Mouse (Mus musculus) T-helper 2 cell (primary cell): Measurements from ENCODE around the gene Olfr287.

ENCODE experiments used
- in situ Hi-C: fragments of 300-600 bp; cut with MboI, MseI; formaldehyde crosslinking; loops from one replicate; pipeline ENCODE4 v1.15.1; 2025; ENCODE audit warnings: high pct_unique_total_duplicates

Gene Olfr287

GRCm38 (mm10) chr15:98220877-98221276 is at the start of gene Olfr287, which contains the start of gene Gm44579:
Olfr287 (minus strand) TSS chr15:98221056.
Gm44579 (minus strand) TSS chr15:98220977.
- in situ Hi-C loops: no loop called here

GRCm38 (mm10) chr15:98257776-98258175 is 36.9 kb upstream of the Olfr287 start:
- in situ Hi-C loops: no loop called here

GRCm38 (mm10) chr15:98257193-98257592 is 36.3 kb upstream of the Olfr287 start, which contains the start of gene H1fnt:
H1fnt (minus strand) TSS chr15:98257293.
- in situ Hi-C loops: no loop called here

GRCm38 (mm10) chr15:98256271-98256670 is 35.4 kb upstream of the Olfr287 start:
- in situ Hi-C loops: no loop called here

- in situ Hi-C loops: no loop called here
Measured at GRCm38 (mm10) chr15:98235442-98235841, 14.6 kb upstream of the Olfr287 start.

- in situ Hi-C loops: no loop called here
Measured at GRCm38 (mm10) chr15:98234350-98234749, 13.5 kb upstream of the Olfr287 start, which contains the start of gene Olfr286. Olfr286 (minus strand) TSS chr15:98234450.

GRCm38 (mm10) chr15:98226096-98226495 is 5.2 kb upstream of the Olfr287 start:
- in situ Hi-C loops: no loop called here

- in situ Hi-C loops: no loop called here
Measured at GRCm38 (mm10) chr15:98225610-98226009, 4.8 kb upstream of the Olfr287 start.

- in situ Hi-C loops: no loop called here
Measured at GRCm38 (mm10) chr15:98222377-98222776, 1.5 kb upstream of the Olfr287 start.

- in situ Hi-C loops: loop anchor here (10.0 kb wide), 1 partner anchor 1541 kb away; no protein-coding TSS in a partner anchor
Measured at GRCm38 (mm10) chr15:98214130-98214529, 6.7 kb downstream of the Olfr287 start.

- in situ Hi-C loops: loop anchor here (10.0 kb wide), 1 partner anchor 1541 kb away; no protein-coding TSS in a partner anchor
Measured at GRCm38 (mm10) chr15:98213336-98213870, 7.5 kb downstream of the Olfr287 start.

- in situ Hi-C loops: loop anchor here (10.0 kb wide), 1 partner anchor 1545 kb away; no protein-coding TSS in a partner anchor
Measured at GRCm38 (mm10) chr15:98209676-98210075, 11.2 kb downstream of the Olfr287 start.

GRCm38 (mm10) chr15:98195442-98195841 is 25.4 kb downstream of the Olfr287 start, which contains the start of gene Olfr288:
Olfr288 (minus strand) TSS chr15:98195542.
- in situ Hi-C loops: no loop called here

GRCm38 (mm10) chr15:98184456-98184855 is 36.4 kb downstream of the Olfr287 start:
- in situ Hi-C loops: no loop called here

- in situ Hi-C loops: no loop called here
Measured at GRCm38 (mm10) chr15:98181856-98182570, 38.8 kb downstream of the Olfr287 start.

- in situ Hi-C loops: no loop called here
Measured at GRCm38 (mm10) chr15:98181132-98181711, 39.6 kb downstream of the Olfr287 start.

- in situ Hi-C loops: no loop called here
Measured at GRCm38 (mm10) chr15:98180567-98181131, 40.2 kb downstream of the Olfr287 start.

- in situ Hi-C loops: loop anchor here (10.0 kb wide), 1 partner anchor 437 kb away; the partner anchor contains the start of gene Adcy6
Measured at GRCm38 (mm10) chr15:98177320-98177719, 43.5 kb downstream of the Olfr287 start.

- in situ Hi-C loops: loop anchor here (10.0 kb wide), 1 partner anchor 441 kb away; the partner anchor contains the start of gene Adcy6
Measured at GRCm38 (mm10) chr15:98173821-98174220, 47.0 kb downstream of the Olfr287 start.

- in situ Hi-C loops: loop anchor here (10.0 kb wide), 1 partner anchor 443 kb away; the partner anchor contains the start of gene Adcy6
Measured at GRCm38 (mm10) chr15:98172113-98172512, 48.7 kb downstream of the Olfr287 start.

GRCm38 (mm10) chr15:98170917-98171316 is 49.9 kb downstream of the Olfr287 start:
- in situ Hi-C loops: loop anchor here (10.0 kb wide), 1 partner anchor 444 kb away; the partner anchor contains the start of gene Adcy6

- in situ Hi-C loops: loop anchor here (10.0 kb wide), 1 partner anchor 444 kb away; the partner anchor contains the start of gene Adcy6
Measured at GRCm38 (mm10) chr15:98170365-98170764, 50.5 kb downstream of the Olfr287 start.
